Mouse (Mus musculus) thymus, adult 2 months (tissue): ENCODE measurements around the gene Olfr282. TPM values are rescaled to one million over a fixed set of nuclear protein-coding genes. Genes with fewer than 3 reads are reported as not detected.
"Not testable (repeated sequence)": the region's sequence is repeated elsewhere in the genome, so short reads cannot be mapped to it uniquely, and the experiment has no call there.

ENCODE experiments used
- DNase-seq: peaks from one replicate; pipeline ENCODE4 v3.0.0; 2021
- H3K27ac ChIP-seq: fragments of 200-500 bp; 2 replicates; pipeline ENCODE4 v1.5.1; 2012; ENCODE audit warnings: low read length, control low read depth; ENCODE audit not compliant: control insufficient read depth, insufficient read depth
- H3K27me3 ChIP-seq: fragments of 200-500 bp; 2 replicates; pipeline ENCODE4 v1.6.1; 2012; ENCODE audit warnings: mild to moderate bottlenecking, low read length, moderate library complexity, mixed read lengths; ENCODE audit not compliant: control insufficient read depth, insufficient read depth
- H3K36me3 ChIP-seq: fragments of 200-500 bp; 2 replicates; pipeline ENCODE4 v1.6.1; 2012; ENCODE audit warnings: mild to moderate bottlenecking, low read length, moderate library complexity; ENCODE audit not compliant: control insufficient read depth, insufficient read depth
- H3K4me1 ChIP-seq: fragments of 200-500 bp; replicated peaks from 2 replicates; pipeline ENCODE4 v1.6.1; 2012; ENCODE audit warnings: low read length; ENCODE audit not compliant: control insufficient read depth, insufficient read depth
- H3K4me3 ChIP-seq: fragments of 200-500 bp; 2 replicates; pipeline ENCODE4 v1.5.1; 2012; ENCODE audit warnings: mild to moderate bottlenecking, low read length, control low read depth, moderate library complexity; ENCODE audit not compliant: control insufficient read depth, insufficient read depth
- CTCF ChIP-seq: fragments of 200-500 bp; IDR thresholded peaks from 2 replicates; pipeline ENCODE4 v1.5.1; 2012; ENCODE audit warnings: mild to moderate bottlenecking, control low read depth, low read length, moderate library complexity, borderline replicate concordance; ENCODE audit not compliant: control insufficient read depth, poor library complexity, insufficient read depth; ENCODE audit errors: extremely low read depth
- POLR2A ChIP-seq: fragments of 200-500 bp; IDR thresholded peaks from 2 replicates; pipeline ENCODE4 v1.6.1; 2012; ENCODE audit warnings: mild to moderate bottlenecking, low read length, control low read depth, moderate library complexity; ENCODE audit not compliant: control insufficient read depth, poor library complexity, insufficient read depth; ENCODE audit errors: extremely low read depth
- WGBS: fragments of 180-500 bp; shearing (Covaris S2); methylation state at CpG from one replicate; pipeline ENCODE4 v1.1.7; 2018; 5-methylcytosine and 5-hydroxymethylcytosine counted together
- polyA plus RNA-seq: library from polyadenylated mRNA; depleted of rRNA; stranded (reverse); fragments of >200 nt; gene quantifications from 2 replicates; pipeline ENCODE4 v1.2.3, GENCODE M21; 2012

Gene Olfr282
- polyA plus RNA-seq, 1 experiment, result not detected

- 69% methylated on average over 17 of the region's 17 CpGs for WGBS
- no peak overlapping the region for H3K27ac ChIP-seq
- H3K27me3 ChIP-seq, result no peaks in the 10 kb centered on the region
- H3K36me3 ChIP-seq, result no peaks in the 10 kb centered on the region
- no peaks in the 10 kb centered on the region for H3K4me1 ChIP-seq
- TF ChIP-seq POLR2A, result no peak
- TF ChIP-seq CTCF, result no peak
- DNase-seq, result peak; percentile 6
- H3K4me3 ChIP-seq, result no peak overlapping the region
Measured at GRCm38 (mm10) chr15:98408406-98409060, 22.5 kb upstream of the Olfr282 start.

- Histone ChIP-seq H3K4me1 (no peaks in the 10 kb centered on the region), H3K36me3 (no peaks in the 10 kb centered on the region), H3K27me3 (no peaks in the 10 kb centered on the region), H3K4me3 (no peak overlapping the region), H3K27ac (no peak overlapping the region)
- TF ChIP-seq CTCF (no peak), POLR2A (no peak)
- no peak for DNase-seq
- 92% methylated on average over 2 of the region's 2 CpGs for WGBS
Measured at GRCm38 (mm10) chr15:98409635-98410034, 21.4 kb upstream of the Olfr282 start.

DNA sequence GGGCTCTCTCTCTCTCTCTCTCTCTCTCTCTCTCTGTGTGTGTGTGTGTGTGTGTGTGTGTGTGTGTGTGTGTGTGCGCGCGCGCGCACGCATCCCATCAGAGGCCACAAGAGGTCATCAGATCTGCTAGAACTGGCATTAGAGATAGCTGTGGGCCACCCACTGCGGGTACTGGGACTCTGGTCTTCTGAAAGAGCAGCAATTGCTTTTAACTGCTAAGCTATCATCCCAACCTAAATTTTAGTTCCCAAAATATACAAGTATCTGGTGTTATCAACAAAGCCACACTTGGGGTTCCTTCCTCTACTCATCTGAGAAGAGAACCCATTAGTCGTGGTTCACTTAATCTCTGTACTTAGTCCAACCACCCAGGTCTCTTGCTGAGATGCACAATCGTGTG, 20.8 kb upstream of the Olfr282 start:
- Histone ChIP-seq H3K27me3 (no peaks in the 10 kb centered on the region), H3K27ac (no peak overlapping the region), H3K4me3 (no peak overlapping the region), H3K4me1 (no peaks in the 10 kb centered on the region), H3K36me3 (no peaks in the 10 kb centered on the region)
- 94% methylated on average over 9 of the region's 9 CpGs for WGBS
- DNase-seq, result no peak
- no peak for TF ChIP-seq POLR2A
- no peak for TF ChIP-seq CTCF

GRCm38 (mm10) chr15:98415996-98416395, 15.0 kb upstream of the Olfr282 start:
- Histone ChIP-seq H3K4me3 (no peak overlapping the region), H3K4me1 (no peaks in the 10 kb centered on the region), H3K36me3 (no peaks in the 10 kb centered on the region), H3K27ac (no peak overlapping the region), H3K27me3 (no peaks in the 10 kb centered on the region)
- 29% methylated on average over 4 of the region's 4 CpGs for WGBS
- TF ChIP-seq POLR2A, result no peak
- TF ChIP-seq CTCF, result no peak
- DNase-seq, result no peak

DNA sequence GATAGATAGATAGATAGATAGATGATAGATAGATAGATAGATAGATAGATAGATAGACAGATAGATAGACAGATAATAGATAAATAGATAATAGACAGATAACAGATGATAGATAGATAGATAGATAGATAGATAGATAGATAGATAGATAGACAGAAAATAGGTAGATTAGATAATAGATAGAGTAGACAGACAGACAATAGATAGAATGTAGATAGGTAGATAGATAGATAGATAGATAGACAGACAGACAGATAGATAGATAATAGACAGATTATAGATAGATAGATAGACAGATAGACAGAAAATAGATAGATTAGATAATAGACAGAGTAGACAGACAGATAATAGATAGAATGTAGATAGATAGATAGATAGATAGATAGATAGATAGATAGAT, 14.2 kb upstream of the Olfr282 start:
- H3K27ac ChIP-seq, H3K4me1 ChIP-seq, H3K27me3 ChIP-seq, H3K36me3 ChIP-seq, H3K4me3 ChIP-seq, DNase-seq: not testable (repeated sequence)

DNA sequence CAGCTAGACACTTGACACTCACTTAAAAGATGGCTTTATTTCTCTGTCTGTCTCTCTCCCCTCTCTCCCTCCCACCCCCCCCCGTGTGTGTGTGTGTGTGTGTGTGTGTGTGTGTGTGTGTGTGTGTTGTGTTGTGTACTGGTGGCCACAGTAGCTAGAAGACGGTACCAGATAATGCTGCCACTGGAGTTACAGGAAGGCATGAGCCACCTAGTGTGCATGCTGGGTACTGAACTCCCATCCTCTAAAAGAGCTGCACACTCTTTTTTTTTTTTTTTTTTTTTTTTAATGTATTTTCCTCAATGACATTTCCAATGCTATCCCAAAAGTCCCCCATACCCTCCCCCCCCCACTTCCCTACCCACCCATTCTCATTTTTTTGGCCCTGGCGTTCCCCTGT, 13.7 kb upstream of the Olfr282 start:
- WGBS, result 46% methylated on average over 3 of the region's 3 CpGs

GRCm38 (mm10) chr15:98418096-98418495, 12.9 kb upstream of the Olfr282 start:
- TF ChIP-seq POLR2A, result no peak

More for the DNA sequence above, 13.7 kb upstream of the Olfr282 start:
- not testable (repeated sequence) for H3K4me1 ChIP-seq, H3K4me3 ChIP-seq, H3K27me3 ChIP-seq, H3K36me3 ChIP-seq, H3K27ac ChIP-seq
- peak; percentile 8 for DNase-seq

More at GRCm38 (mm10) chr15:98418096-98418495, 12.9 kb upstream of the Olfr282 start:
- no peaks in the 10 kb centered on the region for H3K36me3 ChIP-seq
- DNase-seq, result no peak
- H3K27me3 ChIP-seq, result no peaks in the 10 kb centered on the region
- no peaks in the 10 kb centered on the region for H3K4me1 ChIP-seq
- H3K4me3 ChIP-seq, result no peak overlapping the region
- WGBS, result 77% methylated on average over 7 of the region's 7 CpGs
- no peak overlapping the region for H3K27ac ChIP-seq
